Mouse (Mus musculus): Measurements from ENCODE around the gene Slit3. TPM values are rescaled to one million over a fixed set of nuclear protein-coding genes. Genes with fewer than 3 reads are reported as not detected.

Slit3 gene
- polyA plus RNA-seq, 1 experiment from 2014 or later = 5.8 TPM

DNA sequence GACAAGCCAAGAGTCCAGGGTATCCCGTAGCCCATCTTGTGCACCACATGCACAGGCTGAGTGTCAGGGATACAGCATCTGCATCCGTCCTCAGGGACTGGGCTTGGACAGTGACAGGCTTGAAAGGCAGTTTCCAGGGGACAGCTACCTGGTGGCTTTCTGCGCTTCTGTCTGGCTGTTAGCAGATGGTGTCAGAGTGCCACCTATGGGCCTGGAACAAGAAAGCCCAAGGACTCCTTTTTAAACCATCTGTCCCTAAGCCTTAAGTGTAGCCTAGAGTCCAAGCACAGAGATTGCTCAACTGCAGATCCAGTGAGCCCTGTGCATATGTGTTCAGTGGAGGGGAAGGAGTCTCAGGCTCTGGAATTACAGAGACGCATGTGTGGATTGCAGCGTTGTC is 544.0 kb downstream of the Slit3 start:
- Histone ChIP-seq H3K4me2 (ENCODE audit: low read length) (no peak overlapping the region), H3K9ac (replicated peaks; ENCODE audit: low read depth, low read length) (no peak overlapping the region), H3K4me1 (replicated peaks; ENCODE audit: control insufficient read depth, insufficient read depth, low read length) (no peaks in the 10 kb centered on the region), H3K27ac (ENCODE audit: low read length) (no peak overlapping the region), H3K27me3 (replicated peaks; ENCODE audit: control insufficient read depth, insufficient read depth, low read length) (peaks cover 18% of the 10 kb centered on the region), H3K9me3 (ENCODE audit: control insufficient read depth, low read length) (no peaks in the 10 kb centered on the region), H3K4me3 (replicated peaks; ENCODE audit: low read length) (no peak overlapping the region), H3K36me3 (ENCODE audit: control insufficient read depth, insufficient read depth) (no peaks in the 10 kb centered on the region)
- WGBS = 50% methylated on average over 5 of the region's 5 CpGs
- peak; percentile 68 for ATAC-seq

DNA sequence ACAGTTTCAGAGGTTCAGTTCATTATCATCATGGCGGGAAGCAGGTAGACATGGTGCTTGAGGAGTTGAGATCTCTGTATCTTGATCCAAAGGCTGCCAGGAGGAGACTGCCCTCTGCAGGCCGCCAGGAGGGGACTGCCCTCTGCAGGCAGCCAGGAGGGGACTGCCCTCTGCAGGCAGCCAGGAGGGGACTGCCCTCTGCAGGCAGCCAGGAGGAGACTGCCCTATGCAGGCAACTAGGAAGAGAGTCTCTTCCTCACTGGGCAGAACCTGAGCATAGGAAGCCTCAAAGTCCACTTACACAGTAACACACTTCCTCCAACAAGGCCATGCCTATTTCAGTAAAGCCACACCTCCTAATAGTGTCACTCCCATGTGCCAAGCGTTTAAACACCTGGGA is 546.4 kb downstream of the Slit3 start:
- 48% methylated on average over 3 of the region's 3 CpGs for WGBS
- Histone ChIP-seq H3K9ac (replicated peaks; ENCODE audit: low read depth, low read length) (no peak overlapping the region), H3K4me3 (replicated peaks; ENCODE audit: low read length) (no peak overlapping the region), H3K4me1 (replicated peaks; ENCODE audit: control insufficient read depth, insufficient read depth, low read length) (no peaks in the 10 kb centered on the region), H3K36me3 (ENCODE audit: control insufficient read depth, insufficient read depth) (no peaks in the 10 kb centered on the region), H3K9me3 (ENCODE audit: control insufficient read depth, low read length) (no peaks in the 10 kb centered on the region), H3K27ac (ENCODE audit: low read length) (no peak overlapping the region), H3K27me3 (replicated peaks; ENCODE audit: control insufficient read depth, insufficient read depth, low read length) (peaks cover 14% of the 10 kb centered on the region), H3K4me2 (ENCODE audit: low read length) (no peak overlapping the region)
- no peak for ATAC-seq

DNA sequence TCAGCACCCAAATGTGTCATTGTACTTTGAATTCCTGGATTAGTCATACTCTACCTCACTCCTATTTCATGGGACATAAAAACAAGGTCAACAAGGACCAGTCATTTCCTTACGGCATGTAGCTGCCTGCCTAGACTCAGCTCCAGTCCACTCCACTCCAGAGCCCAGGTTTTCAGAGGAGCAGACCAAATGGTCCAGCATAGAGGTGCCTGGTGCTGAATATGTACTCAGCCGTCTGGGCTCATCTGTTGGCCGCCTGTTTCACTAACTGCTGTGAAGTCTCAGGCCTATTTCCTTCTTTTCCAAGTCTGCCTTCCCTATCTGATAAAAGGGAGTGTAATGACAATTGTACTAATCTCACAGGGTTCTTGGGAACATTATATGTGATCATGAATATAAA is 547.1 kb downstream of the Slit3 start:
- peak; percentile 45; the same call in 1 of the 2 replicates for ATAC-seq
- Histone ChIP-seq H3K9ac (replicated peaks; ENCODE audit: low read depth, low read length) (no peak overlapping the region), H3K27ac (ENCODE audit: low read length) (no peak overlapping the region), H3K9me3 (ENCODE audit: control insufficient read depth, low read length) (no peaks in the 10 kb centered on the region; the same call in 1 of the 2 replicates), H3K4me1 (replicated peaks; ENCODE audit: control insufficient read depth, insufficient read depth, low read length) (no peaks in the 10 kb centered on the region), H3K36me3 (ENCODE audit: control insufficient read depth, insufficient read depth) (no peaks in the 10 kb centered on the region), H3K27me3 (replicated peaks; ENCODE audit: control insufficient read depth, insufficient read depth, low read length) (peaks cover 11% of the 10 kb centered on the region), H3K4me2 (ENCODE audit: low read length) (no peak overlapping the region), H3K4me3 (replicated peaks; ENCODE audit: low read length) (no peak overlapping the region)
- 39% methylated on average over 3 of the region's 3 CpGs for WGBS

DNA sequence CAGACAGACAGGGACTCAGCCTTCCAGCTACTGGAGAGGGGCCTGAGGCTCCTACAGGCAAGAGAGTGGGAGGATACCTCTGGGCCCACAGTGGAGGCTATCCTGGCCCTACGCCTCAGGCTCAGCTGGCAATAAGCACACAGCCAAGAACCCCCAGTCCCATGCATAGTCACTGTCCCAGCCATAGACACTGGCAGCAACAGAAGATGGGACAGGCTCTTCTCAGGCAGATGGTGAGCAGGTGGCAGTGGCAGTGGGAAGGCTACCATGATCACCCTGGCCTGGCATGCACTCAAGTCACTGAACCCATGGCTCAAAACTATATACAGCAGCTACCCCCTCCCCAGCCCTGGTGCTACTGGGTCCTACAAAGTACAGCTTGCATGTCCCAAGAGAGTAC is 547.7 kb downstream of the Slit3 start:
- H3K36me3 ChIP-seq (ENCODE audit: control insufficient read depth, insufficient read depth) = no peaks in the 10 kb centered on the region
- H3K9me3 ChIP-seq (ENCODE audit: control insufficient read depth, low read length) = no peaks in the 10 kb centered on the region; the same call in 1 of the 2 replicates
- H3K27me3 ChIP-seq (replicated peaks; ENCODE audit: control insufficient read depth, insufficient read depth, low read length) = peaks cover 11% of the 10 kb centered on the region
- no peak overlapping the region for H3K27ac ChIP-seq (ENCODE audit: low read length)
- H3K9ac ChIP-seq (replicated peaks; ENCODE audit: low read depth, low read length) = no peak overlapping the region
- 0 out of 2 replicates have a peak, but pooled peaks have one; percentile 5 for ATAC-seq
- H3K4me3 ChIP-seq (replicated peaks; ENCODE audit: low read length) = no peak overlapping the region
- no peaks in the 10 kb centered on the region for H3K4me1 ChIP-seq (replicated peaks; ENCODE audit: control insufficient read depth, insufficient read depth, low read length)
- H3K4me2 ChIP-seq (ENCODE audit: low read length) = no peak overlapping the region
- 70% methylated on average over 1 of the region's 1 CpGs for WGBS

DNA sequence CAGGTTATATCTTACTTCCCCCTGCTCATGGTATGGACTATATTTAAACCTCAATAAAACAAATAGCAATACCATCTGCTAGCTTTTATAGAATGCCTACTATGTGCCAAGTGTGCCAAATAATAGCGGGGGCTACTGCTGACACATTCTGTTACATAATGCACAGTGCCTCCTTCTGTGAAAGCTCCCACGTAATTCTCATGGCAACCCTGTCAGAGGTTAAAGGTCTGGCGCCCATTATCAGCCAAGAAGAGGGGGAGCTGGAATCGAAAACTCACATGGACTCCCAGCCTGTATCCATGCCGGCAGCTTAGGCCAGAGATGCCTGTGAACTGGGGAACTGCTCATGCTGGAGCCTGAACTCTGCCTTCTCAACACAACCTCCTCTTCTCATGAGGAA is 548.5 kb downstream of the Slit3 start:
- WGBS = 82% methylated on average over 5 of the region's 5 CpGs
- Histone ChIP-seq H3K27ac (ENCODE audit: low read length) (no peak overlapping the region), H3K4me1 (replicated peaks; ENCODE audit: control insufficient read depth, insufficient read depth, low read length) (no peaks in the 10 kb centered on the region), H3K9ac (replicated peaks; ENCODE audit: low read depth, low read length) (no peak overlapping the region), H3K27me3 (replicated peaks; ENCODE audit: control insufficient read depth, insufficient read depth, low read length) (peaks cover 11% of the 10 kb centered on the region), H3K36me3 (ENCODE audit: control insufficient read depth, insufficient read depth) (no peaks in the 10 kb centered on the region), H3K4me3 (replicated peaks; ENCODE audit: low read length) (no peak overlapping the region), H3K9me3 (ENCODE audit: control insufficient read depth, low read length) (no peaks in the 10 kb centered on the region; the same call in 1 of the 2 replicates), H3K4me2 (ENCODE audit: low read length) (no peak overlapping the region)
- ATAC-seq = no peak

DNA sequence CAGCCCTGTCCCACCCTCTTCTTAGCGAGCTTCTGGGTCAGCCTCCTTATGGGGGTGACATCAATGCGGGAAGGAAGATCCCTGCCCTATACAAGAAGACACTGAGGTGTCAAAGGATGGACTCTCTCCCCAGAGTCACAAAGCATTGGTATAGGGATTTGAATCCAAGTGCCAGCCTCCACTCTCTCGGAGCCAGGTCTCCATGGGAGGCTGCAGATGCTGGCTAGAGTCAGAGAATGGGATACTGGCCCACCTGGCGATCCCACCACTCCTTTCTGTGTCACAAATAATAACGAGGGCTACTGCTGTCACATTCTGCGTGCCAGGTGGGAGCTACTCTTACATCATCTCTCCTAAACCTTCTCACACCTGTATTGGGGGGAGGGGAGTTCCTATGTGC is 549.2 kb downstream of the Slit3 start:
- Histone ChIP-seq H3K27ac (ENCODE audit: low read length) (no peak overlapping the region), H3K4me2 (ENCODE audit: low read length) (no peak overlapping the region), H3K27me3 (replicated peaks; ENCODE audit: control insufficient read depth, insufficient read depth, low read length) (peaks cover 8% of the 10 kb centered on the region), H3K36me3 (ENCODE audit: control insufficient read depth, insufficient read depth) (no peaks in the 10 kb centered on the region), H3K4me1 (replicated peaks; ENCODE audit: control insufficient read depth, insufficient read depth, low read length) (no peaks in the 10 kb centered on the region), H3K9me3 (ENCODE audit: control insufficient read depth, low read length) (no peaks in the 10 kb centered on the region; the same call in 1 of the 2 replicates), H3K4me3 (replicated peaks; ENCODE audit: low read length) (no peak overlapping the region), H3K9ac (replicated peaks; ENCODE audit: low read depth, low read length) (no peak overlapping the region)
- ATAC-seq = no peak
- WGBS = 76% methylated on average over 6 of the region's 6 CpGs

DNA sequence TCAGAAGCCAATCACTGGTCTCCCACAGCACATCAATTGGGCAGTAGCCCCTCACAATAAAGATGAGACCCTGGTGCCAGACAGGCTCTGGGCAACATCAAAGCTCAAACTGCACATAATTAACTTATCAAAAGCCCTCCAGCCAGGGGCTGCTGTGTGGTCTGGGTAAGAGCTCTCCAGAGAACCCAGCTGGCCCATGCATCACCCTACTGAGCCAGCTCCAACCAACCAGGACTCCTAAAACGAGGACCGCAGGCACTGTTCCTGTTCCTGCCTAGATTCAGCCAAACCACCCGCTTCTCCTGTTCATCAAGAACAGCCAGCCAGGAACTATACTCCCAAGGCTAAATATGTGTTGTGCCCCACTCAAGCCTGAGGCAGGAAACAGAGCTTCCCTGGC is 549.7 kb downstream of the Slit3 start:
- no peak for ATAC-seq

DNA sequence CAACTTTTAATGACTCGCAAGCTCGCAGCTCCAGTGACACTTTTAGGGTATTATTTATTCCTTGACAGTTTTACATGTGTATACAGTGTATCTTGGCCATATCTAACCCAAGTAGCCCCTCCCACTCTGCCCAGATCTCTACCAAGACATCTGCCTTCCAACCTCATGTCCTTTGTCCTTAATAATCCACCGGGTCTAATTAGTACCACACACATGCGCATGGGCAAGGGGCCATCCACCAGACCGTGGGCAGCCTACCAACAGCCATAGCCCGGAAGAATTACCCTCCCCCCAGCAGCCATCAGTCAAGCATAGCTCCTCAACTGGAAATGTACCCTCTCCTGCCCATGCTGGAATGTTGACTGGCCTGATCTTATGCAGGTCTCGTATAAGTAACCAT is 552.0 kb downstream of the Slit3 start:
- WGBS = 48% methylated on average over 7 of the region's 7 CpGs
- no peak overlapping the region for H3K9ac ChIP-seq (replicated peaks; ENCODE audit: low read depth, low read length)
- no peak overlapping the region for H3K27ac ChIP-seq (ENCODE audit: low read length)
- H3K4me1 ChIP-seq (replicated peaks; ENCODE audit: control insufficient read depth, insufficient read depth, low read length) = no peaks in the 10 kb centered on the region
- H3K9me3 ChIP-seq (ENCODE audit: control insufficient read depth, low read length) = no peaks in the 10 kb centered on the region; the same call in 1 of the 2 replicates
- no peaks in the 10 kb centered on the region; the same call in 1 of the 2 replicates for H3K27me3 ChIP-seq (replicated peaks; ENCODE audit: control insufficient read depth, insufficient read depth, low read length)
- H3K4me2 ChIP-seq (ENCODE audit: low read length) = no peak overlapping the region
- no peaks in the 10 kb centered on the region for H3K36me3 ChIP-seq (ENCODE audit: control insufficient read depth, insufficient read depth)
- ATAC-seq = peak; percentile 87
- H3K4me3 ChIP-seq (replicated peaks; ENCODE audit: low read length) = no peak overlapping the region

More for the DNA sequence above, 549.7 kb downstream of the Slit3 start:
- H3K4me3 ChIP-seq (replicated peaks; ENCODE audit: low read length) = no peak overlapping the region
- no peaks in the 10 kb centered on the region for H3K36me3 ChIP-seq (ENCODE audit: control insufficient read depth, insufficient read depth)
- no peaks in the 10 kb centered on the region for H3K4me1 ChIP-seq (replicated peaks; ENCODE audit: control insufficient read depth, insufficient read depth, low read length)
- H3K27ac ChIP-seq (ENCODE audit: low read length) = no peak overlapping the region
- H3K9ac ChIP-seq (replicated peaks; ENCODE audit: low read depth, low read length) = no peak overlapping the region
- peaks cover 2% of the 10 kb centered on the region for H3K27me3 ChIP-seq (replicated peaks; ENCODE audit: control insufficient read depth, insufficient read depth, low read length)
- WGBS = 74% methylated on average over 3 of the region's 3 CpGs
- H3K4me2 ChIP-seq (ENCODE audit: low read length) = no peak overlapping the region
- H3K9me3 ChIP-seq (ENCODE audit: control insufficient read depth, low read length) = no peaks in the 10 kb centered on the region; the same call in 1 of the 2 replicates

DNA sequence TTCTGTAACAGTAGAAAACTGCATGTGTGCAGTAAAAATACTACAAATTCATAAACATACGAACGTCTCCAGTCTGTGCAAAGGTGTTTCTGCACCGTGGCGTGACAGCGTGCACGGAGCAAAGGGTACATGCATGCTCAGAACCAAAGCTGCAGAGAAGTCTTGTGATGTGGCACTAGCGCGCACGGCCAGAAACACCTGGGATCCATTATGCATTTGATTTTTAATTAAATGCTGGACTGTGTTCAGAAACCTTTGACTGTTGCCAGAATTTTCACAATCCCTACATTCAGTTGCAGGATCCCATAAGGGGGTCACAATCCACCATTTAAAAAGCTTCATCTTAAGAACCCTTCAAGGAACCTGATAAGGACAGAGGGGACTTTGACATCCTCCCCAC is 553.2 kb downstream of the Slit3 start:
- H3K4me3 ChIP-seq (replicated peaks; ENCODE audit: low read length) = no peak overlapping the region
- WGBS = 84% methylated on average over 9 of the region's 9 CpGs
- H3K9me3 ChIP-seq (ENCODE audit: control insufficient read depth, low read length) = no peaks in the 10 kb centered on the region; the same call in 1 of the 2 replicates
- no peaks in the 10 kb centered on the region for H3K4me1 ChIP-seq (replicated peaks; ENCODE audit: control insufficient read depth, insufficient read depth, low read length)
- ATAC-seq = no peak
- H3K36me3 ChIP-seq (ENCODE audit: control insufficient read depth, insufficient read depth) = no peaks in the 10 kb centered on the region
- H3K9ac ChIP-seq (replicated peaks; ENCODE audit: low read depth, low read length) = no peak overlapping the region
- H3K4me2 ChIP-seq (ENCODE audit: low read length) = no peak overlapping the region
- H3K27me3 ChIP-seq (replicated peaks; ENCODE audit: control insufficient read depth, insufficient read depth, low read length) = no peaks in the 10 kb centered on the region; the same call in 1 of the 2 replicates
- H3K27ac ChIP-seq (ENCODE audit: low read length) = no peak overlapping the region

DNA sequence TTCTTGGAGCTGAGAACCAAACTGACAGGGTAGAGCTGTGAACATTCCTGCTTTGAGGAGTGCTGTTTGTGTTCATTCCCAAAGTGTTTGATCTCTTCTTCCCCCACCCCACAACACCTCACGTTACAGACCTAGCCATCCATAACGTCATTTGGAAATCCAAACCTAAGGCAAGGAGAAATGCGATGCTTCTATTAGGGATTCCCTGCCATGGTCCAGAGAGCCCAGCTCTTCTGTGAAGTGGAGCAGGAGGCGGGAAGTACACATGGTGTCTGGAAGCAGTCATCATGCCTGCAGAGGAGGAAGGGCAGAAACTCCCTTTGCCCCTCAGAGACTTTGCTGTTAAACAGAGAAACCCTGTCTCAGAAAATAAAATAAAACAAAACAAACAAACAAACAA is 555.7 kb downstream of the Slit3 start:
- Histone ChIP-seq H3K4me2 (ENCODE audit: low read length) (no peak overlapping the region), H3K4me3 (replicated peaks; ENCODE audit: low read length) (no peak overlapping the region), H3K9me3 (ENCODE audit: control insufficient read depth, low read length) (no peaks in the 10 kb centered on the region; the same call in 1 of the 2 replicates), H3K27ac (ENCODE audit: low read length) (no peak overlapping the region), H3K36me3 (ENCODE audit: control insufficient read depth, insufficient read depth) (no peaks in the 10 kb centered on the region), H3K27me3 (replicated peaks; ENCODE audit: control insufficient read depth, insufficient read depth, low read length) (no peaks in the 10 kb centered on the region; the same call in 1 of the 2 replicates), H3K9ac (replicated peaks; ENCODE audit: low read depth, low read length) (no peak overlapping the region), H3K4me1 (replicated peaks; ENCODE audit: control insufficient read depth, insufficient read depth, low read length) (no peaks in the 10 kb centered on the region)
- 70% methylated on average over 4 of the region's 4 CpGs for WGBS
- no peak for ATAC-seq
